Mouse (Mus musculus) hindbrain, embryonic 16.5 days (tissue): ENCODE results near the gene Tab2. TPM values are rescaled to one million over a fixed set of nuclear protein-coding genes. Genes with fewer than 3 reads are reported as not detected.

Experiments used
- ATAC-seq: fragments of 200-750 bp; cut with Nextera tagmentation; 2 replicates; pipeline ENCODE4 v1.8.0; 2017; ENCODE audit warnings: moderate TSS enrichment, moderate library complexity
- H3K27ac ChIP-seq: fragments of 300-500 bp; sonication (generic); 2 replicates; pipeline ENCODE4 v1.5.1; 2014; ENCODE audit warnings: low read depth, mild to moderate bottlenecking, control low read depth, low read length, moderate library complexity
- H3K27me3 ChIP-seq: fragments of 300-500 bp; sonication (generic); replicated peaks from 2 replicates; pipeline ENCODE4 v1.6.1; 2014; ENCODE audit warnings: low read length; ENCODE audit not compliant: control insufficient read depth, insufficient read depth
- H3K36me3 ChIP-seq: fragments of 300-500 bp; sonication (generic); 2 replicates; pipeline ENCODE4 v1.6.1; 2014; ENCODE audit warnings: mild to moderate bottlenecking, low read length, moderate library complexity, mixed read lengths; ENCODE audit not compliant: control insufficient read depth, insufficient read depth
- H3K4me1 ChIP-seq: fragments of 300-500 bp; sonication (generic); 2 replicates; pipeline ENCODE4 v1.6.1; 2014; ENCODE audit warnings: low read depth, low read length; ENCODE audit not compliant: control insufficient read depth, insufficient read depth
- H3K4me2 ChIP-seq: fragments of 300-500 bp; sonication (generic); 2 replicates; pipeline ENCODE4 v1.6.1; 2014; ENCODE audit warnings: mild to moderate bottlenecking, low read length, control low read depth, moderate library complexity
- H3K4me3 ChIP-seq: fragments of 300-500 bp; sonication (generic); 2 replicates; pipeline ENCODE4 v1.5.1; 2014; ENCODE audit warnings: mild to moderate bottlenecking, low read length, control low read depth, moderate library complexity
- H3K9ac ChIP-seq: fragments of 300-500 bp; sonication (generic); 2 replicates; pipeline ENCODE4 v1.6.1; 2014; ENCODE audit warnings: low read depth, mild to moderate bottlenecking, control low read depth, low read length, moderate library complexity
- H3K9me3 ChIP-seq: fragments of 300-500 bp; sonication (generic); 2 replicates; pipeline ENCODE4 v1.6.1; 2014; ENCODE audit warnings: mild to moderate bottlenecking, low read length, moderate library complexity; ENCODE audit not compliant: control insufficient read depth
- WGBS: fragments of 180-500 bp; shearing (Covaris S2); extraction: QIAGEN DNeasy Blood & Tissue Kit; methylation state at CpG from one replicate; pipeline ENCODE4 v1.1.7; 2014; 5-methylcytosine and 5-hydroxymethylcytosine counted together
- polyA plus RNA-seq: library from polyadenylated mRNA; unstranded; fragments of >200 nt; fragmentation: Nextera tagmentation; extraction: Ambion mirVana; gene quantifications from 2 replicates; pipeline ENCODE4 v1.2.1, GENCODE M21; 2015

The Tab2 gene
- polyA plus RNA-seq, 1 experiment from 2014 or later = 12.3 TPM

DNA sequence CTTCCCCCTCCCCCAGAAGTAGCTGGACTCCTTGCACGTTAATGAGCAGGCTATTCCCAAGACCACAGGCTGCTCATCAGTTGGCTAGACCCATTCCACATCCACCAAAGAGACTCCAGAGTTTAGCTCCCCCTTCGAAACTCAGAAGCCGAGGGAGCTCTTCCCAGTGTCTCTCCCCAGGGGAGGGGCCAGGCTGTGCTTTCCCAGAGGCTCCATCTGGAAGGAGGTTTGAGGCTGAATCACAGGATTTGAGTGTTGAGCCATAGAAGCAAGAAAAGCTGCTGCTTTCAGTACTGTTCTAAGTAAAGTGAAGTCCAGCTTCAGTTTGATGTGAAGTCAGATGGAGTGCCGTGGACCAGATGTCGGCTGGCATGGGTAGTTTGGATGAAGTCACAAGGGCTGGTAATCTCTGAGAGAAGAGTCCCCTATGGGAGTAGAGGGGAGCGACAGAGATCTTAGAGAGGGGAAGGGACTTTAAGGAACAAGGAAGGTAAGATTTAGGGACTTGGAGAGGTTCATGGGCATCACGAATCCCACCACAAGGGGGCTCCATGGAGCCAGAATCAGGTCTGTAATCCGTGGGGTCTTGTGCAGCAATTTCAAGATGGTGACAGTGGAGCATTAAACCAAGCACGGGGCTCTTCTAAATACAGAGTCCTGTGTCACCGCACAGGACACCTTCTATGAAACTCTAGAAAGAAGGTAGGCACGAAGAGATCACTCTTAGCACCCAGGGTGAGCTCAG is 85.3 kb downstream of the Tab2 start:
- no peak for ATAC-seq
- Histone ChIP-seq H3K9ac (no peak overlapping the region), H3K9me3 (no peaks in the 10 kb centered on the region), H3K4me1 (peaks cover 6% of the 10 kb centered on the region), H3K27me3 (peaks cover 6% of the 10 kb centered on the region), H3K27ac (no peak overlapping the region), H3K36me3 (no peaks in the 10 kb centered on the region), H3K4me3 (no peak overlapping the region), H3K4me2 (no peak overlapping the region)
- WGBS = 66% methylated on average over 11 of the region's 11 CpGs

DNA sequence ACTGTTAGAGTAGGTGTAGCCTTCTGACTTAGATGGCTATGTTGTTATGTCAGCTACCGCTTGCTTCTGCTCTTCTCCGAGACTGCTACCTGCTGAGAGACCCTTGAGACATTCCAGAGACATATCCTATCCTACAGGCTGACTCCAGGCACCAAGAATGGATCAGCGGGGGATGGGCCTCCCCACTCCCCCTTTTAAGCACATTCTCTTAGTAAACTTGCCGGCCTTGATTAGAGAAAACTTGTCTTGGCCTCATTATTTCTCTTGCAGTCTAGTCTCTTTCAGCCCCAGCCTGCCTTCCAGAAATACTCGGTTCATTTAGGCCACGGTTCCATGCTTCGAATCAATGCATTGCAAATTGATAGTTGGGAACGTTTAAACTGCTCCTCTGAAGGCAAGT is 86.3 kb downstream of the Tab2 start:
- no peaks in the 10 kb centered on the region for H3K36me3 ChIP-seq
- H3K9ac ChIP-seq = no peak overlapping the region
- no peak overlapping the region for H3K4me3 ChIP-seq
- peaks cover 6% of the 10 kb centered on the region for H3K4me1 ChIP-seq
- WGBS = 57% methylated on average over 8 of the region's 8 CpGs
- H3K27ac ChIP-seq = no peak overlapping the region
- no peak overlapping the region for H3K4me2 ChIP-seq
- ATAC-seq = no peak
- peaks cover 6% of the 10 kb centered on the region for H3K27me3 ChIP-seq
- no peaks in the 10 kb centered on the region for H3K9me3 ChIP-seq

DNA sequence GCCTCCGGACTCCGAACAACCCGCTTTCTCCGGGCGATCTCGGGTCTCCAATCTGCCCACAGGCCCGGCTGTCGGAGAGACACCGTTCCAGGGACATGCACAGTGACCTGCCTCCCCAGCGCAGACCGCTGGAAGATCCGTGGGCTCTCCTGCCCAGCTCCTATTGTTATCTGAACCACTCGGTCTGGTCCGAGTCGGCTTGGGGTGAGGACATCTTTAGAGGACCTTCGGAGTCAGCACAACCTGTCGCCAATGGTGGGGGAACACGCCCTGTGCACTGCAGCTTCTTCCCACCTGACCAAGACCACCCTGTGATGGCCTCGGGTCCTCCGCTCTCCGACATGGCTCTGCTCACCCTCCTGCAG is 88.4 kb downstream of the Tab2 start:
- peaks cover 6% of the 10 kb centered on the region for H3K4me1 ChIP-seq
- no peaks in the 10 kb centered on the region for H3K9me3 ChIP-seq
- H3K27ac ChIP-seq = no peak overlapping the region
- peak overlapping the region; percentile 74 for H3K4me2 ChIP-seq
- peak overlapping the region; percentile 42 for H3K4me3 ChIP-seq
- H3K9ac ChIP-seq = peak overlapping the region; percentile 66
- ATAC-seq = peak; percentile 38; the same call in 1 of the 2 replicates
- no peaks in the 10 kb centered on the region for H3K36me3 ChIP-seq
- H3K27me3 ChIP-seq = peaks cover 6% of the 10 kb centered on the region
- 17% methylated on average over 20 of the region's 21 CpGs for WGBS

DNA sequence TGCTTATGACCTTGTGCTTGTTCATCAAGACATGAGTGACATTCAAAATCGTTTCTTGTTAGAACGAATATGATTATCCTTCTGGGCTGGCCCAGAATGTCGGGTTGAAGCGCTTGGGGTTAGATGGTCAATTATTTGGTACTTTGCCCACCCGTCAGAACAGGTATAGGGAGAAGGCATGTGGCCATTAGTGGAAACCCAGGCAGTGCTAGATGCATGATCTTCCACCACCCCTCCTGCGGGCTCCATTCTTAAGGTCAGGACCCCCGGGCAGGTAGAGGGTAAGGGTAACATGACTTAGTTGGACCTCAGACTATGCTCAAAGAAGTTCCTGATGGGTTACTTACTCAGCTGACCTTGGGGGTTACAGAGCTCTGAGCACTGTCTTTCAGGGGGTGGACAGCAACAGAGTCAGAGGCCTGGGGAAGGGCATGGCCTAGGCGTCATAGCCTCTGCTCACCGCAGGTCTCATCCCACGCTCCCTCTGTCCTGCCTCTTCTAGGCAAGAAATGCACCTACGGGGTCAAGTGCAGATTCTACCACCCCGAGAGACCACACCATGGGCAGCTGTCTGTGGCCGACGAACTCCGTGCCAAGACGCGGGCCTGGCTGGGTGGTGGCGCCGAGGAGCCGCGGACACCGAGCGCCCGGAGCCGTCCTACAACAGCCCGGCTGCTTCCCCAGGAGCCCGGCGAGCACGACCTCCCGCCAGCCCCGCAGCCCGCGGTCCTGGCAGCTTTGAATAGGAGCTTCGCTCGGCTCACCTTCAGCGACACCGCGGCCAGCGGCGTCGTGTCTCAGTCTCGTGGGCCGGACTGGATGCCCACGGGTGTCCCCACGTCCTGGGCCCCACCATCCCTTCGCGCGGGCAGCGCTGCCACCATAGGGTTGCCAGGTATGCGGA is 89.0 kb downstream of the Tab2 start:
- peak; percentile 56; the same call in 1 of the 2 replicates for ATAC-seq
- Histone ChIP-seq H3K9me3 (no peaks in the 10 kb centered on the region), H3K9ac (peak overlapping the region; percentile 66), H3K27me3 (peaks cover 6% of the 10 kb centered on the region), H3K36me3 (no peaks in the 10 kb centered on the region), H3K4me2 (peak overlapping the region; percentile 74), H3K4me3 (peak overlapping the region; percentile 42), H3K27ac (no peak overlapping the region), H3K4me1 (peaks cover 6% of the 10 kb centered on the region)
- 18% methylated on average over 50 of the region's 50 CpGs for WGBS

DNA sequence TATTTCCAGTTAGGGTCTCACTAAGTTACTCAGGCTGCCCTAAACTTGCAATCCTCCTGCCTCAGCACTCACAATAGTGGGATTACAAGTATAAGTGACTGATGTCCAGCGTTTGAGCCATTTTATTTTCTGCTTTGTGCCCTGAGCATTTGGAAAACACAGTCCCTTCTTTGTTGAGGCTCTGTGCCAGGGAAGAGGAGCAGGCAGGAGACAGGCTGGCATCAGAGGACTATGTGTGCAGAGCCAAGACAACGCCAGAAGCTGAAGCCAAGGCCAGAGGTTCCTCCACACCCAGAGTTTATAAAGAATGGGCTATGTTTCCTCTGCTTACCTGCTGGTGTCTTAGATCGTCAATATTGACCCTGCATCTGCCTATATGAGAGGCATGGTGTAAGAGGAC is 91.2 kb downstream of the Tab2 start:
- 75% methylated on average over 3 of the region's 3 CpGs for WGBS
- Histone ChIP-seq H3K27ac (no peak overlapping the region), H3K4me2 (no peak overlapping the region), H3K4me3 (no peak overlapping the region), H3K9me3 (no peaks in the 10 kb centered on the region), H3K36me3 (no peaks in the 10 kb centered on the region), H3K9ac (no peak overlapping the region), H3K27me3 (peaks cover 6% of the 10 kb centered on the region), H3K4me1 (peaks cover 6% of the 10 kb centered on the region)
- ATAC-seq = no peak

DNA sequence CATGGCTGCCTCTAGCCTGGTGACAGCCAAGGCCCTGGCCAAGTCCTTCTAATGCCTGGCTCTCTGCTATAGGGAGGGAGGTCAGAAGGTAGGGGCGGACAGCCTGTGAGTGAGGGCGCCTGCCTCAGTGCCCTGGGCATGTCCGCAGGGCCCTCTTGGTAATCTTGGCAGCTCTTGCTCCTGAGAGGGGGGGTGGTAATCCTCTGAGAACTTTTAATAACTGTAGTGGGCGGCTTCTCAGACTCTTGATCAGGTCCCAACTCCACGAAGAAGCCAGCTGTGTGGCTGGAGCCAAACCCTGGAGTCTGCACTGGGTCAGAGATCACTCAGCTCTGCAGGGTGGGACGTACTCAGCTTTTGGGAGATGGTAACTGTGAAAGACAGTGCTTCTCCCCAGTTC is 91.8 kb downstream of the Tab2 start:
- Histone ChIP-seq H3K36me3 (no peaks in the 10 kb centered on the region), H3K9me3 (no peaks in the 10 kb centered on the region), H3K27me3 (peaks cover 6% of the 10 kb centered on the region), H3K4me1 (peaks cover 6% of the 10 kb centered on the region), H3K9ac (no peak overlapping the region), H3K27ac (no peak overlapping the region), H3K4me3 (no peak overlapping the region), H3K4me2 (no peak overlapping the region)
- WGBS = 74% methylated on average over 6 of the region's 6 CpGs
- ATAC-seq = no peak

DNA sequence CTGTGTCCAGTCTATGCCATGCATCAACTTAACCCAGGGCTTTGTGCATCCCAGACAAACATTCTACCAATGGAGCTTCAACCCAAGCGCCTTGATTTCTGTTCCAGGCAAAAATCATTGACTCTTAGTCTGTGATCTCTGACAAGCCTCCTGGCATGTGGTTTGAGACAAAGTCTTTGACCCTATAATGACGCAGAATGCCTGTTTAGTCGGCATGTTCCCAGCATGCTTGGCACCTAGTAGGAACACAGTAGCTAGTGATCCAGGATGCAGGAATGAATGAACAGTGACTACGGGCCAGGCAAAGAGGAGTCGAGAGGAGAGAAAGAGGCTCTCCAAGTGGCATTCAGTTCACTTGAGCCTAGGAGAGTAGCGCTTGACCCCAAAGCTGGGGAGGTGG is 92.6 kb downstream of the Tab2 start:
- Histone ChIP-seq H3K4me1 (peaks cover 6% of the 10 kb centered on the region), H3K4me3 (no peak overlapping the region), H3K4me2 (no peak overlapping the region), H3K36me3 (no peaks in the 10 kb centered on the region), H3K9ac (no peak overlapping the region), H3K9me3 (no peaks in the 10 kb centered on the region), H3K27me3 (peaks cover 6% of the 10 kb centered on the region), H3K27ac (no peak overlapping the region)
- ATAC-seq = no peak
- WGBS = 94% methylated on average over 6 of the region's 6 CpGs

DNA sequence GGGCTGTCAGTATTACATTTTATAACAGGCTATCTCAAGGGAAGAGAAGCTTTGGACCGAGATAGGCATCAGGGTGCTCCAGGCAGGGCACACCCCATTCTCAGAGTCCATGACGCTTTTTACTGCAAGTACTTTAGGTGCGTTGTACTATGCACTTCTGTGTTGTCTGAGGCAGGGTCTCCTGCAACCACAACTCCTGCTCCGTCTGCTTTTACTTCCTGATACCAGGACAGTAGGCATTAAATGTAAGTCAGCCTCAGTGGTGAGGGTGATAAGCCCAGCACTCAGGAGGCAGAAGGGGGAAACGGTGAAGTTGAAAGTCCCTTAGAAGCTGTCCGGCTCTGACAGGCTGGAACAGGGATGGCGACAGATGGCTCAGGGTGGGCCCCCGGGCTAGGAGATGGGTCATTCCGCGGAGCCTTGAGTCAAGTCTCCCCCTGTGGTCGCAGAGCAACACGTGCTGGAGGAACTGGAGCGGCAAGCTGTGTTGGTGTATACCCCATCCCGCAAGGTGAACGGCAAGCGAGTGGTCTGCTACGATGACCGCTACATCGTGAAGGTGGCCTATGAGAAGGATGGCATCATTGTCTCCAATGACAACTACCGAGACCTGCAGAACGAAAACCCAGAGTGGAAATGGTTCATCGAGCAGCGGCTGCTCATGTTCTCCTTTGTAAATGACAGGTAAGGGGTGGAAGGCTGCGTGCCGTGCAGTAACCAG is 93.9 kb downstream of the Tab2 start:
- H3K27me3 ChIP-seq = peaks cover 6% of the 10 kb centered on the region
- no peak overlapping the region for H3K4me2 ChIP-seq
- H3K27ac ChIP-seq = no peak overlapping the region
- no peak overlapping the region for H3K9ac ChIP-seq
- no peaks in the 10 kb centered on the region for H3K9me3 ChIP-seq
- 95% methylated on average over 25 of the region's 25 CpGs for WGBS
- H3K4me3 ChIP-seq = no peak overlapping the region
- ATAC-seq = no peak
- peaks cover 2% of the 10 kb centered on the region for H3K4me1 ChIP-seq
- H3K36me3 ChIP-seq = no peaks in the 10 kb centered on the region
